In the genomic region with DNA sequence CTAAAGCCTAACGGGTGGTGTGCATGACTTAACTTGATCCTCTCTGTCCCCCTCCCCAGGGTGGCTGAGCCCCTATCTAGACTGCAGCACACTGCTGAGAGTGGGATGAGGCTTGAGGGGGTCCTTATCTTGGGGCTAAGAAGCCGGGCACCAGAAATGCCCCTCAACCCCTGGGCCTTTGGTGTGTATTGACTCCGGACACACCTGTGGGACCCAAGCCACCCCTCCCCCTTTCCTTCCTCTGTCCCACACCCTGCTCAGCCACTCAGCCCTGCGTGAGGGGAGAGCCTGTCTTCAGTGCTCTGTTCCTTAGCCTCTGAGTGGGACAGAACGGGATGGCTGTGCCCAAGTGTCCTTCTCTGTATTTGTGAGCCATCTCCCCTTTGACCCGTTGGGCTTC, we compare ENCODE assay signal across 10 mouse cellular contexts. TPM values are rescaled to one million over a fixed set of nuclear protein-coding genes. Genes with fewer than 3 reads are reported as not detected.
A peak's percentile ranks its signal among the peaks of the same experiment; 100 is the strongest.
DNase-seq lines count a peak whose midpoint lies in the region; ATAC-seq and TF ChIP-seq lines count a peak whose summit lies in the region.
"Had no signal": no experiment of that assay in that cellular context is flagged by ENCODE, and none has a peak within 500 bp of the region (broad histone marks: within the 10 kb centered on the region; RNA-seq: fewer than 3 reads in every experiment).

No protein-coding gene starts in this region.

- WGBS in liver, adult 2 months = 79% methylated on average over 6 of the region's 6 CpGs
- 27% methylated on average over 6 of the region's 6 CpGs for WGBS in heart, embryonic 11.5 days (ENCODE audit: insufficient replicate concordance)
- WGBS in limb, embryonic 11.5 days = 58% methylated on average over 6 of the region's 6 CpGs
- WGBS in olfactory bulb, adult 2 months = 69% methylated on average over 6 of the region's 6 CpGs

- ATAC-seq in heart, embryonic 11.5 days (replicated peaks; ENCODE audit: insufficient number of reproducible peaks, low FRiP score, low TSS enrichment) = no peak
- no peak for ATAC-seq in limb, embryonic 11.5 days (ENCODE audit: insufficient number of reproducible peaks, low FRiP score, low TSS enrichment, low read depth)
- ATAC-seq: Patski had no signal

- H3K36me3 ChIP-seq in liver, adult 2 months (ENCODE audit: control insufficient read depth, insufficient read depth, low read length) = no peaks in the 10 kb centered on the region
- H3K36me3 ChIP-seq in heart, embryonic 11.5 days (ENCODE audit: control insufficient read depth, insufficient read depth, low read length) = no peaks in the 10 kb centered on the region
- no peaks in the 10 kb centered on the region for H3K36me3 ChIP-seq in limb, embryonic 11.5 days (ENCODE audit: control insufficient read depth, insufficient read depth, low read length)

- H3K4me1 ChIP-seq in liver, adult 2 months (ENCODE audit: control insufficient read depth, insufficient read depth, low read length) = no peaks in the 10 kb centered on the region
- H3K4me1 ChIP-seq in heart, embryonic 11.5 days (ENCODE audit: control insufficient read depth, insufficient read depth, low read length) = peaks cover 23% of the 10 kb centered on the region
- peaks cover 28% of the 10 kb centered on the region for H3K4me1 ChIP-seq in limb, embryonic 11.5 days (ENCODE audit: control insufficient read depth, insufficient read depth, low read length)
- H3K4me1 ChIP-seq in olfactory bulb, adult 2 months (ENCODE audit: control insufficient read depth, insufficient read depth, low read length) = peaks cover 40% of the 10 kb centered on the region

- peak overlapping the region; percentile 64 for H3K9ac ChIP-seq in liver, adult 2 months (ENCODE audit: low read depth, low read length)
- H3K9ac ChIP-seq in heart, embryonic 11.5 days (ENCODE audit: low read depth, low read length) = peak overlapping the region; percentile 65
- no peak overlapping the region for H3K9ac ChIP-seq in limb, embryonic 11.5 days (ENCODE audit: low read length)

- TF ChIP-seq CTCF in liver, adult 2 months (IDR thresholded peaks at IDR 0.05; ENCODE audit: low read depth, low read length) = no peak
- no peak for TF ChIP-seq CTCF in olfactory bulb, adult 2 months (IDR thresholded peaks at IDR 0.05; ENCODE audit: insufficient read depth, low read depth, low read length)

- peak overlapping the region; percentile 22; the same call in 1 of the 2 replicates for H3K27ac ChIP-seq in liver, adult 2 months (replicated peaks; ENCODE audit: insufficient read depth, low read depth, low read length)
- peak overlapping the region; percentile 77 for H3K27ac ChIP-seq in heart, embryonic 11.5 days (ENCODE audit: low read depth, low read length)
- no peak overlapping the region for H3K27ac ChIP-seq in limb, embryonic 11.5 days (replicated peaks; ENCODE audit: low read depth, low read length)
- no peak overlapping the region for H3K27ac ChIP-seq in olfactory bulb, adult 2 months (ENCODE audit: insufficient read depth, low read depth, low read length)

- H3K9me3 ChIP-seq in heart, embryonic 11.5 days (replicated peaks; ENCODE audit: control insufficient read depth, low read length) = no peaks in the 10 kb centered on the region
- no peaks in the 10 kb centered on the region for H3K9me3 ChIP-seq in limb, embryonic 11.5 days (ENCODE audit: control insufficient read depth, low read length)

- no peaks in the 10 kb centered on the region for H3K79me2 ChIP-seq in liver, adult 2 months (ENCODE audit: control insufficient read depth, insufficient read depth, low read length)

- DNase-seq in liver, adult 2 months (ENCODE audit: extremely low read depth, low read depth, low spot score) = no peak
- no peak for DNase-seq in liver
- no peak for DNase-seq in limb, embryonic 11.5 days (ENCODE audit: low spot score)
- DNase-seq in cerebellum, adult 11-12 months = no peak
- no peak for DNase-seq in layer of hippocampus, postnatal 14 days (ENCODE audit: low spot score in 2 of 2)
- DNase-seq in Muller cell, postnatal 12 days (ENCODE audit: inconsistent ontology term) = no peak

- H3K4me3 ChIP-seq in liver, adult 2 months (ENCODE audit: insufficient read depth, low read depth, low read length) = peak overlapping the region; percentile 63
- peak overlapping the region; percentile 42 for H3K4me3 ChIP-seq in heart, embryonic 11.5 days (ENCODE audit: low read depth, low read length)
- H3K4me3 ChIP-seq in limb, embryonic 11.5 days (ENCODE audit: low read depth, low read length) = 0 out of 2 replicates have a peak overlapping the region, but pooled peaks have one; percentile 3
- peak overlapping the region; percentile 15; the same call in 1 of the 2 replicates for H3K4me3 ChIP-seq in olfactory bulb, adult 2 months (ENCODE audit: insufficient read depth, low read depth, low read length)

- TF ChIP-seq POLR2A in liver, adult 2 months (IDR thresholded peaks at IDR 0.05; ENCODE audit: extremely low read depth, insufficient read depth, low read length) = no peak
- no peak for TF ChIP-seq POLR2A in olfactory bulb, adult 2 months (IDR thresholded peaks at IDR 0.05; ENCODE audit: insufficient read depth, low read depth, low read length)

- no peaks in the 10 kb centered on the region for H3K27me3 ChIP-seq in liver, adult 2 months (ENCODE audit: control insufficient read depth, insufficient read depth, low read length)
- H3K27me3 ChIP-seq in heart, embryonic 11.5 days (ENCODE audit: control insufficient read depth, insufficient read depth, low read length) = 0 out of 2 replicates have a peak, but pooled peaks cover 3% of the 10 kb centered on the region
- no peaks in the 10 kb centered on the region for H3K27me3 ChIP-seq in limb, embryonic 11.5 days (ENCODE audit: control insufficient read depth, insufficient read depth, low read length)
- H3K27me3 ChIP-seq: Patski had no signal

- H3K4me2 ChIP-seq in heart, embryonic 11.5 days = peak overlapping the region; percentile 59
- no peak overlapping the region for H3K4me2 ChIP-seq in limb, embryonic 11.5 days (ENCODE audit: low read depth, severe bottlenecking)

RNA-seq across cellular contexts. Expression of gene Tnfrsf25, which starts 18.8 kb away (rescaled TPM):
- 0.13 and 0.28 TPM in 2 replicates for total RNA-seq in liver, adult 2 months (2014; rRNA removed)
- 0.54 and 0.72 TPM in 2 replicates for polyA plus RNA-seq in liver, adult 2 months (2012; rRNA removed)
- polyA plus RNA-seq in heart, embryonic 11.5 days (2014; fragmentation: Nextera tagmentation; extraction: Ambion mirVana) = 0.27 and 0.58 TPM in 2 replicates
- polyA plus RNA-seq in limb, embryonic 11.5 days (2014; fragmentation: Nextera tagmentation; extraction: Ambion mirVana) = 0.38 and 0.79 TPM in 2 replicates
- polyA plus RNA-seq in olfactory bulb, adult 2 months (2012; ENCODE audit: insufficient read depth, insufficient read length, low replicate concordance, missing spikeins) = not detected in 2 replicates
- 10 to 100 TPM; 17.7 to 25.6 TPM for total RNA-seq in layer of hippocampus, postnatal 14 days (2021)
- total RNA-seq: megakaryocyte-erythroid progenitor cell, adult 5-6 weeks had no signal

RNA-seq across cellular contexts. Expression of gene Plekhg5, which starts 24.6 kb away (rescaled TPM):
- total RNA-seq in liver, adult 2 months (2014; rRNA removed) = 2.4 and 3.2 TPM in 2 replicates
- 3.2 and 6.6 TPM in 2 replicates for polyA plus RNA-seq in liver, adult 2 months (2012; rRNA removed)
- 6.6 and 7.0 TPM in 2 replicates for polyA plus RNA-seq in heart, embryonic 11.5 days (2014; fragmentation: Nextera tagmentation; extraction: Ambion mirVana)
- polyA plus RNA-seq in limb, embryonic 11.5 days (2014; fragmentation: Nextera tagmentation; extraction: Ambion mirVana) = 8.8 and 8.9 TPM in 2 replicates
- polyA plus RNA-seq in olfactory bulb, adult 2 months (2012; ENCODE audit: insufficient read depth, insufficient read length, low replicate concordance, missing spikeins) = not detected in 2 replicates
- 100 to 1,000 TPM; 106 to 115 TPM for total RNA-seq in layer of hippocampus, postnatal 14 days (2021)

RNA-seq across cellular contexts. Expression of gene Espn, which starts 55.2 kb away (rescaled TPM):
- total RNA-seq in liver, adult 2 months (2014; rRNA removed) = 0.20 and 0.28 TPM in 2 replicates
- 0.47 and 1.4 TPM in 2 replicates for polyA plus RNA-seq in liver, adult 2 months (2012; rRNA removed)
- 0.90 and 1.3 TPM in 2 replicates for polyA plus RNA-seq in heart, embryonic 11.5 days (2014; fragmentation: Nextera tagmentation; extraction: Ambion mirVana)
- 1.6 and 1.9 TPM in 2 replicates for polyA plus RNA-seq in limb, embryonic 11.5 days (2014; fragmentation: Nextera tagmentation; extraction: Ambion mirVana)
- not detected in 2 replicates for polyA plus RNA-seq in olfactory bulb, adult 2 months (2012; ENCODE audit: insufficient read depth, insufficient read length, low replicate concordance, missing spikeins)
- under 1 TPM; 0.57 to 0.94 TPM for total RNA-seq in layer of hippocampus, postnatal 14 days (2021)

RNA-seq across cellular contexts. Expression of gene Nol9, which starts 57.8 kb away (rescaled TPM):
- total RNA-seq in liver, adult 2 months (2014; rRNA removed) = 6.1 and 7.7 TPM in 2 replicates
- 9.8 and 12.3 TPM in 2 replicates for polyA plus RNA-seq in liver, adult 2 months (2012; rRNA removed)
- 18.0 and 19.0 TPM in 2 replicates for polyA plus RNA-seq in heart, embryonic 11.5 days (2014; fragmentation: Nextera tagmentation; extraction: Ambion mirVana)
- polyA plus RNA-seq in limb, embryonic 11.5 days (2014; fragmentation: Nextera tagmentation; extraction: Ambion mirVana) = 38.1 and 40.3 TPM in 2 replicates
- not detected in 2 replicates for polyA plus RNA-seq in olfactory bulb, adult 2 months (2012; ENCODE audit: insufficient read depth, insufficient read length, low replicate concordance, missing spikeins)
- total RNA-seq in layer of hippocampus, postnatal 14 days (2021) = 10 to 100 TPM; 23.4 TPM

RNA-seq across cellular contexts. Expression of gene Tas1r1, which starts 58.6 kb away (rescaled TPM):
- not detected in 2 replicates for total RNA-seq in liver, adult 2 months (2014; rRNA removed)
- polyA plus RNA-seq in liver, adult 2 months (2012; rRNA removed) = not detected in 2 replicates
- polyA plus RNA-seq in heart, embryonic 11.5 days (2014; fragmentation: Nextera tagmentation; extraction: Ambion mirVana) = 0.14 and 0.16 TPM in 2 replicates
- polyA plus RNA-seq in limb, embryonic 11.5 days (2014; fragmentation: Nextera tagmentation; extraction: Ambion mirVana) = 0.40 and 0.75 TPM in 2 replicates
- polyA plus RNA-seq in olfactory bulb, adult 2 months (2012; ENCODE audit: insufficient read depth, insufficient read length, low replicate concordance, missing spikeins) = not detected in 2 replicates
- total RNA-seq in layer of hippocampus, postnatal 14 days (2021) = under 1 TPM; 0.38 to 0.92 TPM

Comparison
In these comparisons a context has a peak if more than half of its experiments do, and no peak if none do; other contexts are left out.
1. H3K27ac ChIP-seq: peak in liver, adult 2 months (single experiment) and heart, embryonic 11.5 days (single experiment); none in limb, embryonic 11.5 days (single experiment) and olfactory bulb, adult 2 months (single experiment).
2. H3K4me3 ChIP-seq: peak in every context shown above with its lines; median percentile 63 in liver, adult 2 months; 42 in heart, embryonic 11.5 days; 15 in olfactory bulb, adult 2 months; 3 in limb, embryonic 11.5 days.